Mouse (Mus musculus) heart, postnatal 0 days (tissue): ENCODE measurements around the gene Taar8c.

Experiments
- CTCF ChIP-seq: IDR thresholded peaks from 2 replicates; pipeline ENCODE4 v1.5.1; 2016; ENCODE audit warnings: antibody characterized with exemption, control low read depth, low read depth
- EP300 ChIP-seq: IDR thresholded peaks from 2 replicates; pipeline ENCODE4 v1.6.1; 2016; ENCODE audit warnings: antibody characterized with exemption, low read depth

- TF ChIP-seq CTCF (no peak), EP300 (no peak)
Observed at GRCm38 (mm10) chr10:24087168-24087567, 14.5 kb downstream of the Taar8c start.
